Mouse (Mus musculus) spleen, adult 2 months (tissue): ENCODE results near the gene Dusp1.

Experiments
- CTCF ChIP-seq: fragments of 200-500 bp; IDR thresholded peaks from 2 replicates; pipeline ENCODE4 v1.5.1; 2011; ENCODE audit warnings: mild to moderate bottlenecking, inconsistent platforms; ENCODE audit not compliant: insufficient read depth, insufficient read length, insufficient replicate concordance; ENCODE audit errors: extremely low read depth
- POLR2A ChIP-seq: fragments of 200-500 bp; IDR thresholded peaks from 2 replicates; pipeline ENCODE4 v1.6.1; 2011; ENCODE audit warnings: low read depth, low read length, inconsistent platforms

DNA sequence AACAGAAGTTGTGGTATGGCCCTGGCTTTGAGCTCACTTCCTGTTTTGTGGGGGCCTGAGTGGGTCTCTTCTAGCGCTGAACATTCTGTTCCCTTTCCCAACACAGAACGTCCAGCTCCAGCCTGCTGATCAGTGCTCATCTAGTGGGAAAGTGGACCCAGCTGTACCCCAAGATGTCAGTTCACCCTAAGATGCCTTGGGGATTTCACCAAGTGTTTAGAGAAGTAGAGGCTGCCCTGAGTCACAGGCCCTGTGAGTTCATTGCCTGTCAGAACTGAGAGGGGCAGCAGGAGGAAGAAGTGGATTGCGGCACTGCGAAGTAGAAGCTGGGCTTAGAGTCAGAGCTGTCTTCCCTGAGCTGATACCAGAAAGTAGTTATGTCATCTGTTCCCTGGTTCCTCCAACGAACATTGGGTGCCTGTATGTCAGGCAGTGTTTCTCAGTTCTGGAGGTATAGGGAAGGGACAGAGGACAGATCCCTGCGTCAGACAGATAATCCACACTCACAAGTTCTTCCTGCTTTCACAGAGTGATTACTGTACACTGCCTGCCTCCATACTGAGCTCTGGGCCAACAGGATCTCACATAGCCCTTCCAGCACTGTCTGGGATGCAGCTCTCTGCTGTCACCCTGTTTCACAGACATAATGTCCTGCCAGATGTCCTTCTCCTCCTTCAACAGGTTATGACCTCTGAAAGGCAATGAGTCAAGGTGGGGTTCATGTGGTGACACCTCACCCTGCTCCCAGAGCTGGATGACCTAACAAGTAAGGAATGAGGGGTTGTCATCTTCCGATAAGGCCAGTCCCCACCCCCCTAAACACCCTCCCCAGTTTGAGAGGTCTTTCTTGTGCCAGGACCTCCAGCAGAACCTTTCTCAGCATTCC lies 26.4 kb downstream of the Dusp1 start:
- TF ChIP-seq POLR2A (no peak), CTCF (no peak)
